Mouse (Mus musculus) C2C12 (cell line): Measurements from ENCODE around the gene 1110017D15Rik.

Experiments used
- CEBPB ChIP-seq: IDR thresholded peaks from one replicate; pipeline ENCODE4 v1.6.1; 2011; ENCODE audit warnings: low read depth, mild to moderate bottlenecking, control low read depth, moderate library complexity
- CTCF ChIP-seq: IDR thresholded peaks from one replicate; pipeline ENCODE4 v1.5.1; 2011; ENCODE audit not compliant: control insufficient read depth, insufficient read depth, insufficient read length
- MAX ChIP-seq: IDR thresholded peaks from one replicate; pipeline ENCODE4 v1.6.1; 2011; ENCODE audit warnings: mild to moderate bottlenecking, control low read depth
- MYOD1 ChIP-seq: IDR thresholded peaks from one replicate; pipeline ENCODE4 v1.6.1; 2011; ENCODE audit warnings: low read depth; ENCODE audit not compliant: control insufficient read depth, insufficient read length
- MYOG ChIP-seq: IDR thresholded peaks from one replicate; pipeline ENCODE4 v1.6.1; 2011; ENCODE audit not compliant: control insufficient read depth, insufficient read length; ENCODE audit errors: extremely low read depth
- USF1 ChIP-seq: IDR thresholded peaks from one replicate; pipeline ENCODE4 v1.6.1; 2011; ENCODE audit warnings: low read depth, mild to moderate bottlenecking, control low read depth, moderate library complexity

DNA sequence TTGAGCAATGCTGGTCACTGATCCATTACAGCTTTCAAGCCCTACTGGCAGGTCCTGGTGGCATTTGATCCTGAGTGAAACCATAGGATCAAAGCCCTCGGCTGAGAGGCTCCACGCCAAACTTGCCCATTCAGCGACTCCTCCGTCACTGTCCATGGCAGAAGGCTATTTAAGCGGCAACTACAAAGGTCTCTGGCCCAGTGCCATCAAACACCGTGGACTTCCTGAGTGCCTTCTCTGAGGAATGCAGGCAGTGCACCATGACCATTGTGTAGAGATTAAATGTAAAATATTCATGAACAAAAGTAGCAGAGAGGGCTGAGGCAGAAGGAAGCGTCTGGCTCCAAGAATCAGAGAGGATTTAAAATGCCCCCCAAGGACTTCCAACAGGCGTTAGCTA is 10.9 kb upstream of the 1110017D15Rik start:
- no peak for TF ChIP-seq MYOG
- no peak for TF ChIP-seq CTCF
- no peak for TF ChIP-seq USF1
- no peak for TF ChIP-seq MAX
- TF ChIP-seq MYOD1 = no peak
- TF ChIP-seq CEBPB = no peak
